Mouse (Mus musculus): ENCODE results near the gene Cd19. TPM values are rescaled to one million over a fixed set of nuclear protein-coding genes. Genes with fewer than 3 reads are reported as not detected.

Gene Cd19
- total RNA-seq (2014; rRNA removed) (not detected in 2 replicates), polyA plus RNA-seq (2015; fragmentation: Nextera tagmentation; extraction: Ambion mirVana) (0.23 TPM in 1 of 2 replicates, not detected in the other)

- no peaks in the 10 kb centered on the region for H3K36me3 ChIP-seq (ENCODE audit: insufficient read depth, low read length)
- H3K4me2 ChIP-seq (ENCODE audit: low read depth, low read length, poor library complexity, severe bottlenecking) = no peak within 1 kb of the TSS
- no peak within 1 kb of the TSS for H3K9ac ChIP-seq (replicated peaks; ENCODE audit: low read length, poor library complexity, severe bottlenecking)
- H3K27ac ChIP-seq (ENCODE audit: low read depth, low read length) = no peak within 1 kb of the TSS
- no peak within 1 kb of the TSS for H3K4me3 ChIP-seq (ENCODE audit: low read depth, low read length)
- ATAC-seq (ENCODE audit: low FRiP score) = no peak
- TF ChIP-seq CTCF (IDR thresholded peaks at IDR 0.05) = no peak
- WGBS = 92% methylated on average over 6 of the region's 6 CpGs
- no peak for DNase-seq (ENCODE audit: low spot score)
- no peaks in the 10 kb centered on the region for H3K9me3 ChIP-seq (ENCODE audit: low read length)
- no peaks in the 10 kb centered on the region for H3K4me1 ChIP-seq (ENCODE audit: insufficient read depth, low read length)
- H3K27me3 ChIP-seq (ENCODE audit: insufficient read depth, low read length) = no peaks in the 10 kb centered on the region
These were observed at the start of gene Cd19 for GRCm38 (mm10) chr7:126414725-126415124. Gene Cd19, minus strand, starts transcription at chr7:126414889.

- H3K36me3 ChIP-seq (ENCODE audit: insufficient read depth, low read length) = peaks cover 29% of the 10 kb centered on the region
- no peaks in the 10 kb centered on the region for H3K4me1 ChIP-seq (ENCODE audit: insufficient read depth, low read length)
- no peak for TF ChIP-seq CTCF (IDR thresholded peaks at IDR 0.05)
- DNase-seq (ENCODE audit: low spot score) = no peak
- no peak overlapping the region for H3K4me2 ChIP-seq (ENCODE audit: low read depth, low read length, poor library complexity, severe bottlenecking)
- H3K27me3 ChIP-seq (ENCODE audit: insufficient read depth, low read length) = no peaks in the 10 kb centered on the region
- ATAC-seq (ENCODE audit: low FRiP score) = no peak
- no peak overlapping the region for H3K4me3 ChIP-seq (ENCODE audit: low read depth, low read length)
- no peak overlapping the region for H3K9ac ChIP-seq (replicated peaks; ENCODE audit: low read length, poor library complexity, severe bottlenecking)
- H3K9me3 ChIP-seq (ENCODE audit: low read length) = no peaks in the 10 kb centered on the region
- no peak overlapping the region for H3K27ac ChIP-seq (ENCODE audit: low read depth, low read length)
- 62% methylated on average over 4 of the region's 4 CpGs for WGBS
These were observed 49.4 kb upstream of the Cd19 start for GRCm38 (mm10) chr7:126464121-126464520.

- 69% methylated on average over 4 of the region's 4 CpGs for WGBS
- Histone ChIP-seq H3K4me2 (ENCODE audit: low read depth, low read length, poor library complexity, severe bottlenecking) (no peak overlapping the region), H3K4me3 (ENCODE audit: low read depth, low read length) (no peak overlapping the region), H3K36me3 (ENCODE audit: insufficient read depth, low read length) (peaks cover 24% of the 10 kb centered on the region), H3K9ac (replicated peaks; ENCODE audit: low read length, poor library complexity, severe bottlenecking) (no peak overlapping the region), H3K4me1 (ENCODE audit: insufficient read depth, low read length) (no peaks in the 10 kb centered on the region), H3K9me3 (ENCODE audit: low read length) (no peaks in the 10 kb centered on the region), H3K27ac (ENCODE audit: low read depth, low read length) (no peak overlapping the region), H3K27me3 (ENCODE audit: insufficient read depth, low read length) (no peaks in the 10 kb centered on the region)
- no peak for TF ChIP-seq CTCF (IDR thresholded peaks at IDR 0.05)
- DNase-seq (ENCODE audit: low spot score) (no peak), ATAC-seq (ENCODE audit: low FRiP score) (no peak)
These were observed 48.9 kb upstream of the Cd19 start for GRCm38 (mm10) chr7:126463547-126463946.

GRCm38 (mm10) chr7:126463004-126463403, 48.3 kb upstream of the Cd19 start, which contains the start of gene Atp2a1:
Gene Atp2a1, minus strand, starts transcription at chr7:126463108.
- Histone ChIP-seq H3K9me3 (ENCODE audit: low read length) (no peaks in the 10 kb centered on the region), H3K36me3 (ENCODE audit: insufficient read depth, low read length) (peaks cover 20% of the 10 kb centered on the region), H3K27me3 (ENCODE audit: insufficient read depth, low read length) (no peaks in the 10 kb centered on the region), H3K9ac (replicated peaks; ENCODE audit: low read length, poor library complexity, severe bottlenecking) (0 out of 2 replicates have a peak within 1 kb of the TSS, but pooled peaks have one; percentile 8), H3K4me2 (ENCODE audit: low read depth, low read length, poor library complexity, severe bottlenecking) (no peak within 1 kb of the TSS), H3K4me1 (ENCODE audit: insufficient read depth, low read length) (no peaks in the 10 kb centered on the region), H3K4me3 (ENCODE audit: low read depth, low read length) (no peak within 1 kb of the TSS), H3K27ac (ENCODE audit: low read depth, low read length) (no peak within 1 kb of the TSS)
- WGBS = 54% methylated on average over 5 of the region's 5 CpGs
- no peak for DNase-seq (ENCODE audit: low spot score)
- TF ChIP-seq CTCF (IDR thresholded peaks at IDR 0.05) = no peak
- no peak for ATAC-seq (ENCODE audit: low FRiP score)

GRCm38 (mm10) chr7:126461626-126462025, 46.9 kb upstream of the Cd19 start:
- TF ChIP-seq CTCF (IDR thresholded peaks at IDR 0.05) = no peak
- no peaks in the 10 kb centered on the region for H3K4me1 ChIP-seq (ENCODE audit: insufficient read depth, low read length)
- WGBS = 64% methylated on average over 3 of the region's 3 CpGs
- no peak overlapping the region for H3K27ac ChIP-seq (ENCODE audit: low read depth, low read length)
- 0 out of 2 replicates have a peak overlapping the region, but pooled peaks have one; percentile 8 for H3K9ac ChIP-seq (replicated peaks; ENCODE audit: low read length, poor library complexity, severe bottlenecking)
- H3K36me3 ChIP-seq (ENCODE audit: insufficient read depth, low read length) = peaks cover 7% of the 10 kb centered on the region
- no peak for ATAC-seq (ENCODE audit: low FRiP score)
- H3K4me2 ChIP-seq (ENCODE audit: low read depth, low read length, poor library complexity, severe bottlenecking) = no peak overlapping the region
- no peaks in the 10 kb centered on the region for H3K9me3 ChIP-seq (ENCODE audit: low read length)
- H3K4me3 ChIP-seq (ENCODE audit: low read depth, low read length) = no peak overlapping the region
- no peak for DNase-seq (ENCODE audit: low spot score)
- H3K27me3 ChIP-seq (ENCODE audit: insufficient read depth, low read length) = no peaks in the 10 kb centered on the region

GRCm38 (mm10) chr7:126460623-126461399, 46.1 kb upstream of the Cd19 start:
- Histone ChIP-seq H3K9me3 (ENCODE audit: low read length) (no peaks in the 10 kb centered on the region), H3K4me2 (ENCODE audit: low read depth, low read length, poor library complexity, severe bottlenecking) (no peak overlapping the region), H3K27me3 (ENCODE audit: insufficient read depth, low read length) (no peaks in the 10 kb centered on the region), H3K4me3 (ENCODE audit: low read depth, low read length) (no peak overlapping the region), H3K9ac (replicated peaks; ENCODE audit: low read length, poor library complexity, severe bottlenecking) (no peak overlapping the region), H3K4me1 (ENCODE audit: insufficient read depth, low read length) (no peaks in the 10 kb centered on the region), H3K27ac (ENCODE audit: low read depth, low read length) (no peak overlapping the region), H3K36me3 (ENCODE audit: insufficient read depth, low read length) (0 out of 2 replicates have a peak, but pooled peaks cover 2% of the 10 kb centered on the region)
- DNase-seq (ENCODE audit: low spot score) (no peak), ATAC-seq (ENCODE audit: low FRiP score) (no peak)
- TF ChIP-seq CTCF (IDR thresholded peaks at IDR 0.05) = no peak
- WGBS = 48% methylated on average over 10 of the region's 10 CpGs
